Mouse (Mus musculus) megakaryocyte, embryonic 14.5 days (primary cell): ENCODE results near the gene Med16.

Experiments used
- FLI1 ChIP-seq: IDR thresholded peaks from 2 replicates; pipeline ENCODE4 v1.6.1; 2012; ENCODE audit warnings: low read length, inconsistent platforms, mixed read lengths
- GATA1 ChIP-seq: IDR thresholded peaks from 3 replicates; pipeline ENCODE4 v1.6.1; 2012; ENCODE audit warnings: mixed read lengths, low read length, inconsistent platforms, borderline replicate concordance

DNA sequence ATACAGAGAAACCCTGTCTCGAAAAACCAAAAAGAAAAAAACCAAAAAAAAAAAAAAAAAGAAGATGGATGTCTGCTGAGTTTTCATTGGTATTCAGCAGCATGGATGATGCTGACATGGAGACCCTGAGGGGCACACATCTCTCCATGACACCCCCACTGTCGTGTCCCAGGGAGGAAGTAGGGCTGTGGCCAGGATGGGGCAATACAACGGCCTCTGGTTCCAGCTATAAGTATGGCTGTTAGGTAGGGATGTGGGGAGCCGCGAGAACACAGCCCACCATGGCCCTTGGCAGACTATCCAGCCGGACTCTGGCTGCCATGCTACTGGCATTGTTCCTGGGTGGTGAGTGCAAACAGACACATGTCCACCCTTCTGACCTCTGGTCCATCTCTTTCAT is 22.7 kb downstream of the Med16 start, which contains the start of gene Elane:
- no peak for TF ChIP-seq GATA1
- no peak for TF ChIP-seq FLI1
